Mouse (Mus musculus) embryo, embryonic 9.5 days (tissue): ENCODE results near the gene Mbd3.
A peak's percentile ranks its signal among the peaks of the same experiment; 100 is the strongest.

Source experiments
- DNase-seq: peaks from one replicate; pipeline ENCODE4 v3.0.0-alpha.2; 2017; ENCODE audit errors: extremely low spot score

Mbd3 gene

DNA sequence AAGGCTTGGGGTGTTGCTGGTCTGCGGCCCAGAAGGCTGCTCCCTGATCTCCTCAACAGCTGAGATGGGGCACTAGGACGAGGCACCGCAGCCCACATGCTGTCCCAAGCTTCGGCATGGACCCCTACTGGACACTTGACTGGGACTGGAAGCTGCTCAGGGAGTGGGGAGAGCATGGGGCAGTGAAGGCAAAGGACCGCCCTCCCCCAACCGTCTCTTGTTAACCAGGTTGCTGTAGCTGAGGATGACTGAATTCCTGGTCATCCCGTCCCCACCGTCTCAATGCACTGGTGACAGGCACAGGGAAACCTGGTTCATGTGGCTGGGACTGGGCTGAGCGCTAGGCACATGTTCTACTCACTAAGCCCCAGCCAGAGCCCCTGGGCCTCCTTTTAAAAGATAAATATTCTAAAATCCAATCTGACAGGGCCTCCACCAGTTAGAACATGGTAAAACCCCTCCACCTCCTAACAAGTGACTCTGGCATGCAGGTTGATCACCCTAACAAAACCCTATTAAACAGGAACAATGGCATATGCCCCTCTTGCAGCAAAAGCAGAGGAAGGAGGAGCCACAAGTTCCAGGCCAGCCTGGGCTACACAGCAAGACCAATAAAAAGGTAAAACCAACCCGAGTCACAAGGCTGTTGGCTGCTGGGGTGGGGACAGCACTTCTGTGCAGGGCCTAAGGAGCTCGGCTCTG is 2.4 kb downstream of the Mbd3 start:
- DNase-seq: no peak

DNA sequence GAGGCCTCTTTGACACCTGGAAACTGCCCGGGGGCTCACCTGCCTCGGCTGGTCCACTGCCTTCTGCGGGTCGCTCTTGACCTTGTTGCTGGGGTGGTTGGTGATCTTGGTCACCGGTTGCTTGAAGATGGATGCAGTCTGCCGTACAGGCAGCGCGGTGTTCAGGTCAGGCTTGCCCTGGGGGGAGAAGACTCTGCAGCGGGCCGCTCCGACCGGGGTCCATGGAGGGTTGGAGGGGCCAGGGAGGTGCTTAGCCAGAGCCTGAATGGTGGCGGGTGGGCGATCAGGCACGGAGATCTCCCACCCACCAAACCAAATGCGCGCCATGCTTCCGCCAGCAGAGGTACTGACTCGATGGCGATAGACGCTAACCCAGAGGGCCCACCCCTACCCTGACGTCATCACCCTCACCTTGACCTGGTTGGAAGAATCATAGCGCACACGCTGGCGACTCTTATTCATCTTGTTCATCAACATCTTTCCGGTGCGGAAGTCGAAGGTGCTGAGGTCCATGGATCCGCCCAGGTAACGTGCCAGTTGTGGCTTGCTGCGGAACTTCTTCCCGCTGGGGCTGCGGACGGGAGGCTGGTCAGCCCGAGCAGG is 4.2 kb downstream of the Mbd3 start:
- DNase-seq: no peak

DNA sequence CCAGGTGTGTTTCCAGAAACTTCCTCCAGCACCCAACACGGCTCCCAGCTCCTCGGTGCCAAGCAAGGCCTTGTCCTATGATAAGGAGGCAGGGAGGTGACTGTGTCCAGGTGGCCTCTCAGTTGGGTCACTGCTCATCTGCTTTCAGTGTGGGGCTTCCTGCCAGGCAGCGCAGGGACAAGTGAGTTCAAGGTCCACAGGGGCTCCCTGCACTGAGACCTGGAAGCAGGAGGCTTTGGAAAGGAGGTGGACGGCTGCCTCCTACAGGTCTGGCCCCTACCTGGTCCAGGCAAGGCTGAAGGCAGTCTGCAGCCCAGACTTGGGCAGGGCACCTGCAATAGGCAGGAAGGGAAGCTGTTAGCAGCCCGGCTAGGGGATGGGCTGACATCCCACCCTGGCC is 6.7 kb downstream of the Mbd3 start:
- DNase-seq: no peak

DNA sequence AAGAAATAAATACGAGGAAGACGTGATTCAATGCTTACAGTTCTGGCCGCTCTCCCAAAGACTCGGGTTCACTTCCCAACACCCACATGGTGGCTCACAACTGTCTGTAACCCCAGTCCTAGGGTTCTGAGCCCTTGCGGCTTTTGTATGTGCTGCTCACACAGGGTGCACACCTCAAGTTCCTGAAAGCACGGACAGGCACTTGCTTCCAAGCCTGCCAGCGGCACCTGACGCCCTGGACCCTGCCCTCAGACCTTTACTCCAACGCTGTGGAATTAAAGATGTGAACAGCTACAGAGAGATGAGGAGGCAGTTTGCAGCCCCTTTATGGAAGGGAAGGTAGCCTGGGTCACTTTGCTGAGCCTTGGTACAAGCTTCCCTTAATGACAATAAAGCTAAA is 8.7 kb downstream of the Mbd3 start:
- no peak for DNase-seq

DNA sequence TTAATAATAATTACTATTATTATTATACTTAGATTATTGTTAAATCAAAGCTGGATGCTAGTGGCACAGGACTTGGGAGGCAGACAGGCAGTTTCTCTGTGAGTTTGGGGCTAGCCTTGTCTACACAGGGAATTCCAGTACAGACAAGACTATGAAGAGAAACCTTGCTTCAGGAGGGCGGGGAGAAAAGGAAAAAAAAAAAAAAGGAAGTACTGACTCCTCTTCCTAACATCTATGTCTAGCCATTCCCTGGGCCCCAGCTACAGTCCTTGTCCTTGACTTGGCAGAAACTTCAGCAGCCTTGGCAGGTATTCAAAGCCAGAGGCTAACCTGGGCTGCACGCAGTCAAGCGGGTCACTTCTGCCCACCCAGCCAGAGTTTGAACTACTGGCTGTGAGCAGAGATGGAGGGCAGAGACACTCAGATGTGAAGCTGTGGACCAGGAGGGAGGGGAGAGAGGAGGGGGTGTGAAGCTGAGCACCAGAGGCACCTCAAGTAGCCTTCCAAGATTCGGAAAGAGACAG is 10.1 kb downstream of the Mbd3 start:
- DNase-seq: no peak

DNA sequence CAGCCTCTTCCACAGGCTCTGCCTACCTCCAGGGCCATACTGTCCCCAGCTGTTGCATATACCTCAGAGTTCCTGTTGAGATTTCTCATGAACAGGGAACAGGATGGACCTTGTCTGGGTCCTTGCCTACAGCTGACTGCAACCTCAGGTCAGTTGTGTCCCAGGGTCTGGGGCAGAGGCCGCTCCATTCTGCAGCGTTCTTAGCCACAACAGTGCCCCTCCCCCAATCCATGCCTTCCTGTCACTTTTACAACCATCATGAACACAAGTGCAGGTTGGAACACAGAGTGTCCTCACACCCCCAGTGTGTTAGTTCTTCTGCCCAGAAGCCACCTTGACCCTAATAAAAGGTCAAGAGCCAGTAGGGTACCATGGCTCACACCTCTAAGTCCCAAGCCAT is 10.6 kb downstream of the Mbd3 start:
- DNase-seq: no peak

DNA sequence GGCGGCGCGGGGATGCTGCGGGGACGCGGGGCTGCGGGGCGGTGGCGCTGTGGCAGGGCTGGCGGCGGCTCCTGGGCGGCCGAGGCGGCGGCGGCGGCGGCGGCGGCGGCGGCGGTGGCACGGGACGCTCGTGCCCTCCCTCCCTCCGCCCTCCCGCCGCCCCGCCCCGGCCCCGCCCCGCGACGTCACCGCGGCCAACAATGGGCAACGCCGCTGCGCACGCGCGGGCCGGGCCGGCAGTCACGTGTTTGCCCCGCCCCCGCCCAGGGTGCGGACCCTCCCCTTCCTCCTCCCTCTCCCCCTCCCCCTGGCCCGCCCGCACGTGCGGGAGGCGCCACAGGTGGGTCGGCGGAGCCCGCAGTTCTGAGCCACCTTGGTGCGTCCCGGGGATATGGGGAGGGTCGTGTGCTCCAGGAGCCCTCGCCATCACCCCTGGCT is 11.8 kb downstream of the Mbd3 start, which contains the start of gene Mex3d:
Mex3d (minus strand) TSS at position 138 of the 438 bp plus-strand sequence.
- DNase-seq: peak; percentile 92

DNA sequence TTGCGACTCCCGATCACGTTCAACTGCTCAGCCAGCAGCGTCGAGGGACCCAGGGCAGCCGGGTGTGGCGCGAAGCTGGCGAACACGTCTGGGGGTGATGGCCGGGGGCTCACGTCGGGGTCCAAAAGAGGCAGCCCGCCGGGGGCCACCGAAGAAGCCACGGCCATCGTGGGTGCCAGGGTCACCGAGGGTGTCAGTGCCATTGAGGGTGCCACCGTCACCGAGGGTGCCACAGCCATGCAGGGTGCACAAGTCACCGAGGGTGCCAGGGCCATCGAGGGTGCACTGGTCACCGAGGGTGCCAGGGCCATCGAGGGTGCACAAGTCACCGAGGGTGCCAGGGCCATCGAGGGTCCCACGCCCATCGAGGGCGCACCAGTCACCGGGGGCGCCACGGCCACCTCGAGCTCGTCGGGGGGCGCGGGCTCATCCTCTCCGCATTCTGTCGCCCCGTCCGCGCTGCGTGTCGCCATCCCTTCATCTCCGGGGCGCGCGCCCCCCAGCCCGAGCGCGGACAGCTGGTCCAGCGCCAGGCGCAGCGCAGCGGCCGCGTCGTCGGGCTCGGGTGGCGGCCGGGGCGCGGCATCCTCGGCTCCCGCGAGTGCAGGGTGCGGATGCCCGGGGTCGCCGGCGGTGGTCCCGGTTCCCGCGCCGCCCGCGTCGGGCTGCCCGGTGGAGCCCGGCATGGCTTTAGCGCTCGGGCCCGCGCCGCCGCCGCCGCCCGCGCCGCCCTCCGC is 12.4 kb downstream of the Mbd3 start:
- no peak for DNase-seq

DNA sequence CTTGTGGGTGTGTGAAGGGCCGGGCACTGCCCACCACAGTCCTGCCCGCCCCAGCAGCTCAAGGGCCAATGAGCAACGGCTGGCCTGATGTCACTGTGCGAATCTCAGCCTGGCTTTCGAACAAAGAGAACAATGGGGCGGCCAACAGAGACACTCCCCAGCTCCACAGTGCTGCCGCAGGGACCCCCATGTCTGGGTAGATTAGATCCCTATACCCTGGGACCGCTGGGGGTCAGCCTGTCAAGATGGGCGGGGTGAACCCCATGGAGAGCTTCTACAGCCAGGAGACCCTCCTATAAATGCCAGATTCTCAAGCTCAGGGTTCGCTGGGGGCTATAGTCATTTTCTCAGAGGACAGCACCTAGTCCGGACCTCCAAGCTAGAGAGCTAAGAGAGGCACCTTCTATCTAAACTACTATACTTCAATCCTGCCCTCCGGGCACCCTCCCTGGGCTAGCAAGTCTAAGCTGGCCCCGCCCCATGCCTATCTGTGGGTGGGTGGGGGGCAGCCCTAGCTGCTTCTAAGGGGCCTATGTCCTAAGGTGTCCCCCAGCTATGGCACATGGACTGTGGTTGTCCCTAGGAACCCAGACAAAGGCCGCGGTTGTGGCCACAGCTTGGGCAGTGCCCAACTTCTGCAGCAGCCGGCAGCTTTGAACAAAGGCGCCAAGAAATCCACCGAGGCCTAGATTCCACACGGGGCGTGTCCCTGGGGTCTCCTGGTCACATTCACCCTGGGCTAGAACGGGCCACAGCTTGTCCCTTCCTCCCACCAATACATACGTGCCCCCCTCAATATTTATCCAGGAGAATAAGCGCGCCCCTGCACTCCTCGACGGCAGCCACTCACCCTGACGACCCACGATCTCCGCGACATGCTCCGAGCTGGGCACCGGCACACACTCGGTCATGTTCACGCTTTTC is 13.3 kb downstream of the Mbd3 start:
- peak; percentile 77 for DNase-seq

DNA sequence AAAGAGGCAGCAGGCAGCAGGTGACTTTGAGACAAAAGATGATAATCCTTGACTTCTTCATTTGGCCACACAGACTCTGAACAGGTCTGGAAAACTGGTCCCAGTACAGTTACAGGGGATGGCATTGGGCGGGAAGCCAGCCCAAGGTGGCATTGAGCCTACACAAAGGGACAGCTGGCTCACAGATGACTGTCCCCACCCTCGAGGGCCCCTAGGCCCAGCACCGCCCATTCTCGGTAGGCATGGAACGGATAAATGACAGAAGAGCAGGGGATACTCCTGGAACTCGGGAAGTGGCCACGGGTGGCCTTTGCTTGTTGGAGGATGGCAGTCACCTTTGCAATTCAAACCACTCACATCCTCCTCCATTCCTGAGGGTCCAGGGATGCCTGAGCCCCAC is 14.0 kb downstream of the Mbd3 start:
- no peak for DNase-seq

DNA sequence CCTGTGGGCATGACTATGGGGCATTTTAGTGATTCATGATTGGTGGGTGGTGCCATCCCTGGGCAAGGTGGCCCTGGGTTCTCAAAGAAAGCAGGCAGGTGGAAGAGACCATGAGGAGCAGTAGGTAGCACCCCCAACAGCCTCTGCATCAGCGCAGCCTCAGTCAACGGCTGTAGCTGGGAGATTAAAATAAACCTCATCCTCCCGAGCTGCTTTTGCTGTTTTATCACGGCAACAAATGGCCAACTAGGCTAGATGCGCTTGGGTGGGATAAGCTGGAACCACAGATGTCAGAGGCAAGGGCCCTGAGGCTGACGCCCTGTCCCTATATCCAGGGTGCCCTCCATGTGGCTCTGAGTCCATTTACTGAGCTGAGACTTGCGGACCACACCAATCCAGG is 14.6 kb downstream of the Mbd3 start:
- DNase-seq: no peak

DNA sequence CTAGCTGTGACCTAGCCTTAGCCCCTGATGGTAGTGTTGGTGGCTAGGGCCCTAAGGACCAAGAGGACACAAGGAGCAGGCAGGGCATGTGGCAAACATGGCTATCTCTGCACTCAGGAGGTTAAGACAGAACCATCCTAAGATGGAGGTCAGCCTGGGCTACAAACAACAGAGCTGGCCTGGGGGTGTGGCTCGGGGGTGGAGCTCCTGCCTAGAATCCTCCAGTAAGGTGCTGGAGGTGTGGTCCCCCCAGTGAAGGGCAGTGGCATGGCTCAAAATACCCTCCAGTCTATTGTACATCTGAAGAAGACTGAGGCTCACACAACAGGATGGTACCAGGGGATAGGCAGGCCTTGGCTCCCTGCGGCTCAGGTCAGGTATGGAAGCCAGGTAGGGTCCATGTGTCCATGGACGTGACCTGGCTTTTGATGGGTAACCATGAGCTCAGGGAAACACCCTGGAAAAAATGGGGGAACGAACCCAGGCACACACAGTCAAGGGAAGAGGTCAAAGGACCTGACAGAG is 15.2 kb downstream of the Mbd3 start:
- DNase-seq: no peak

DNA sequence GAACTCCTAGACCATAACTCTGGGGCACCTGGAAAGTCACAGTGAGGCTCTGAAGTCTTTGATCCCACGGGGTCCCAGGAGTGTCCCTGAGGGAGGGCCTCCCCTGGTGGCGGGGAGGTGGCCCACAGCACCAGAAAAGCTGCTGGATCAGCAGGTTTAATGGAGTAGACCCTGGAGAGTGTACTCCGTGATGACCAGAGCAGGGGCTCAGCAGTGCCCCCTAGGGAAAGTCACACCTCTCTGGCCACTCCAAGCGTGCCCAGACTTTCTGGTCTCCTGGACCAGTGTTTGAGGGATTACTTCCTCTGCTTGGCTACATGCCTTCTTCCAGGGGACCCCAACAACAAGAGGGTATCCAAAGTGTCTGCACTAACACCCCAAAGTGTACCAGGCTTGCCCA is 15.9 kb downstream of the Mbd3 start:
- DNase-seq: no peak

DNA sequence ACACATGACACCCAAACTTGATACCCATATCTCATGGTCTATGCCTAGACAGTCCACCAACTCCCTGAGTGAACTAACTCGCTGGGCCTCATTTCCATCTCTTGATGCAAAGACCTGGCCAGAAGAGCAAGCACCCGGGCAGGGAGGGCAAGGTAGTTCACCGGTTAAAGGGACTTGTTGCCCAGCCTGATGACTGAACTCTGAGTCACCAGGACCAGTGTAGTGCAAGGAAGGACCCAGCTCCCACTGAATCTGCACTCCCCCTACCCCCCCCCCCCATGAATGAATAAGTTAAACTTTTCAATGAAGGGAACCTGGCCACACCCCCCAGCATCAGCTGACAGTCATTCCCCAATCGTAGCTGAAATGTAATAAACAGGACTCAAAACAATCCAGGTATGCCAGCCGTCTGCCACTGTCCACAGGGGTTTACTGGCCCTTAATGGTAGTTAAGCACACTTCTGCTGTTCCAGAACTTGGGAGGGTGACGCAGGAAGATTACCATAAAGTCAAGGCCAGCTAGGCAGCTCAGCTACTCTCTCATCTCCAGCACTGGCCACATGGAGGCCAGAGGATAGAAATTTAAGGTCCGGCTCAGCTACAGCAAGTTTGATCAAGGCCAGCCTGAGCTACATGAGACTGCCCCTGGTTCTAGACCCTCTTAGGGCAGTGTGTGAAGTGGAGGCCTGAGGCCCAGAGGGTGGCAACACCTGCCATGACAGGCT is 16.5 kb downstream of the Mbd3 start:
- no peak for DNase-seq

DNA sequence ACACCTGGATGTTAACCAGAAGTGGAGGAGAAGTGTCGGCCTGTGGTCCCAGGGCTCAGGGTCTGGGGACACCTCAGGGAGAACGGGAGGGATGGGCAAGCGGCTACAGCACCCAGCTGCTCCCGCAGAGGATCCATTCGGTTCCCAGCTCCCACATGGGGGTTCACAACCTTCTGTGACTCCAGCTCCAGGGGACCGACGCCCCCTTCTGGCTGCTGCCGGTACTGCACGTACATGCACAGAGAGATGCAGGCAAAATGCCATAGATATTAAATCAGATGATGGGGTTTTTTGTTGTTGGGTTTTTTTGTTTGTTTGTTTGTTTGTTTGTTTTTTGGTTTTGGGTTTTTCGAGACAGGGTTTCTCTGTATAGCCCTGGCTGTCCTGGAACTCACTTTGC is 21.6 kb downstream of the Mbd3 start:
- DNase-seq: no peak

DNA sequence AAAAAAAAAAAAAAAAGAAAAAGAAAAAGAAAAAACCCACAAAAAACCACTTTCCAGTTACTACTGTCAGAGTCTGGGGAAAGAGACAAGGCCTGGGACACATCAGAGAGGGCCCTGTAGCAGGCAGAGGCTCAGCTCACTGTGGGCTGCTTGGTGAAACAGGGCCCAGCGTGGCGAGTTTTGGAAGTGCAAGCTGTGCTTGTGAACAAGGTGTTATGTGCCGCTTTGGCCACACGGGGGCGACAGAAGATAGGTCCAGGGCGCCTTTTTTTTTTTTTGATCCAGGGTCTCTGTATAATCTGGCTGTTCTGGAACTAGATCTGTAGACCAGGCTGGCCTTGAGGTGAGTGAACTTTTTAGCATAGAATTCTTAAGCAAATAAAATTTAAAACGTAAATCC is 23.2 kb downstream of the Mbd3 start:
- peak; percentile 90 for DNase-seq

DNA sequence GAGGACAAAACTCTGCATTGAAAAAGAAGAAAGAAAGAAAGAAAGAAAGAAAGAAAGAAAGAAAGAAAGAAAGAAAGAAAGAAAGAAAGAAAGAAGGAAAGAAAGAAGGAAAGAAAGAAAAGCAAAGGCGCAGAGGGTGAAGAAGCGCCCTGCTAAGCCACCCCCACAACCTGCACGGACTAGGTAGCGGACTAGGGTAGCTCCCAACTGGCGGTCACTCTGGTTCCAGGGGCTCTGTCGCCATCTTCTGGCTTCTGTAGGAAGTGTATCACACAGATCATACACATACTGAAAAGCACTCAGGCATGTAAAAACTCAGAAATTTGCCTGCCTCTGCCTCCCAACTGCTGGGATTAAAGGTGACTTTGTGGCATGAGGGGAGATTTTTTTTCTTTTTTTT is 25.3 kb downstream of the Mbd3 start:
- DNase-seq: peak; percentile 51

DNA sequence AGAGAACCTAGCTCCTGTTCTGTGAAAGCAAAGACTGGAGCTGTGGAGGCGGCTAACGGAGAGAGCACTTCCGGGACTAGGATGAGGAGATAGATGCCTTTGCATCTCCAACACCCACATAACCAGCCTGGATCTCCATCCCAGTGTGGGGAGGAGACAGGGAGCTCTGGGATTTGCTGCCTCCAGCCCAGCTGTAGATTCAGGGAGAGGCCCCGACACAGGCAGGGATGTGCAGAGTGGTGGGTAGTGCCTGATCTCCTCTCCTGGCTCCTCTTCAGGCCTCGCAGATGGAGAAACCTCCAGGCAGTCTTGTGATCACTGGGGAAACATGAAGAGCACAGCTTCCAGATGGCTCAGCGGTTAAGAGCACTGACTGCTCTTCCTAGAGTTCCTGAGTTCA is 26.6 kb downstream of the Mbd3 start:
- DNase-seq: no peak

DNA sequence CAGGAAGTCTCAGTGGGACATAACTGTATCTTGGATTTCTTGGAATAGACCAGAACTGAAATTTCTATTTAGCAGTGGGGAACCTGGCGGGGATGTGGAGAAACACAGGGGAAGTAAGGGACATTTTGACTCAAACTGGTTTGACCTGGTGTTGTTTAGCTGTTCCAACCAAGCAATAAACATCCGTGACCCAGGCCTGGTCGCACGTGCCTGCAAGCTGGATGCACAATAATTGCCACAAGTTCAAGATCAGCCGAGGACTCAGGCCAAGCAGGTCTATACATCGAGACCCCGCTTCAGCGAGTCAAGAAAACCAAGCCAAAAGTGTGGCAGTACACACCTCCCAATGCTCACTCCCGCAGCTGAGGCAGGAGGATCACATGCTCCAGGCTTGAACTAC is 27.4 kb downstream of the Mbd3 start:
- no peak for DNase-seq

DNA sequence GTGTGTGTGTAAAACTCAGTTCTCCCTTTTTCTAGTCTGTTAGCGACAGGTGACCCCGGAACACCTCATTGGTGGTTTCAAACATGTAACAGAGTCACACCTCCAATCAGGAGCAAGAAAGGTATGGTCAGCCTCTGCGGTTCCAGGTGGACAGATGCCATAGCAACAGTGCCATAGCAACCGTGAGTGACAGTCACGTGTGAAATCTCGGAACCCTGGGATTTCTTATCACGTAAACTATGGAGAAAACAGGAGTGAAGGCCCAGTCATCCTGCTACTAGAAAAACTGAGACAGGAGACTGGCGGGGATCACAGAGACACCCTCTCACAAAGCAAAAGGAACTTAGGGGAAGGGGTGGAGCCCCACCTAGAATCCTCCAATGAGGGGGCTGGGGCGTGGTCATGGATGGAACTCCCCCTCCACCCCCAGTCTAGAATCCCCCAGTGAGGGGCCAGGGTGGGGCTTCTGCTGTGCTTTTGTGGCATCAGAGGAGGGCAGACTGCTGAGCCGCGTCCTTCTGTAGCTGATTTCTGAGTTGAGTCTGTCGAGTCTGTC is 27.9 kb downstream of the Mbd3 start:
- peak; percentile 64 for DNase-seq
